Mouse (Mus musculus): Measurements from ENCODE around the gene Gm6526. TPM values are rescaled to one million over a fixed set of nuclear protein-coding genes. Genes with fewer than 3 reads are reported as not detected.
"Not testable (repeated sequence)": the region's sequence is repeated elsewhere in the genome, so short reads cannot be mapped to it uniquely, and the experiment has no call there.

Gm6526 gene
- not detected for polyA plus RNA-seq (2017; shearing (Covaris generic))

DNA sequence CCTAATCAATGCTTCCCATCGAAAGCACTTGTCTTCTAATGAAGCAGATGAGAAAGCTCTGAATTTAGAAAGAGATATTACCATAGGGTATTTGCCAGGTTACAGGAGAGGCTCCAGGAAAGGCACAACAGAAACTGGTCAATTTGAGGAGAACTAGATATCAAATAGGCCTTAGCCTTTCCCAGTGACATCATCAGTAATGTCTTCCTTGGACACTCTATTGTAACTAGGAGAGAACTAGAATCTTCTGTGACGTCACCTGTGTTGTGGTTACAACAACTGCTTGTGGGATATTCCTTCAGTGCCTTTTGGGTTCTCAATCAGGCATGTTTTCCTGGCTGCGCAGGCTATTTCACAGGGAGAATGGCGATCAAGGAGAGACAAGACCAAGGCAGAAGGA is at the start of gene Gm6526:
TSS of gene Gm6526 (plus strand) at position 301 of the 400 bp plus-strand sequence.
- not testable (repeated sequence) for ATAC-seq

DNA sequence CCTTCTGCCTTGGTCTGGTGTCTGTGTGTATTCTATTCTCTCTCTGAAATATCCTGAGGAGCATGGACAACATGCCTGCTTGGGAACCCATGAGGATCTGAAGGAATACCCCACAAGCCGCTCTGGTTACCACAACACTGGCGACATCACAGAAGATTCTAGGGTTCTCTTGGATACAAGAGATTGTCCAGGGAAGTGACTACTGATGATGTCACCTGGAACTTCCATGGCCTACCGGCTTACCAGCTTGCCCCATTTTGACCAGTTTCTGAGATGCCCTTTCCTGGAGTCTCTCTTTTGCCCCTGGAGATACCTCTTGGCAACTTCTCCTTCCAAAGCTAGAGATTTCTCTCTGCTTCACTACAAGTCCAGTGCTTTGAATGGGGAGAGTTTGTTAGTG is 20.3 kb upstream of the Gm6526 start, which contains the start of gene Gm16506:
TSS of gene Gm16506 (minus strand) at position 101 of the 400 bp plus-strand sequence.
- not testable (repeated sequence) for ATAC-seq

DNA sequence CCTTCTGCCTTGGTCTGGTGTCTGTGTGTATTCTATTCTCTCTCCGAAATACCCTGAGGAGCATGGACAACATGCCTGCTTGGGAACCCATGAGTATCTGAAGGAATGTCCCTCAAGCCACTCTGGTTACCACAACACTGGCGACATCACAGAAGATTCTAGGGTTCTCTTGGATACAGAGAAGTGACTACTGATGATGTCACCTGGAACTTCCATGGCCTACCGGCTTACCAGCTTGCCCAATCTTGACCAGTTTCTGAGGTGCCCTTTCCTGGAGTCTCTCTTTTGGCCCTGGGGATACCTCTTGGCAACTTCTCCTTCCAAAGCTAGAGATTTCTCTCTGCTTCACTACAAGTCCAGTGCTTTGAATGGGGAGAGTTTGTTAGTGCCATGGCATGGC is 37.0 kb downstream of the Gm6526 start, which contains the start of gene Gm8180:
TSS of gene Gm8180 (minus strand) at position 101 of the 400 bp plus-strand sequence.
- not testable (repeated sequence) for ATAC-seq

DNA sequence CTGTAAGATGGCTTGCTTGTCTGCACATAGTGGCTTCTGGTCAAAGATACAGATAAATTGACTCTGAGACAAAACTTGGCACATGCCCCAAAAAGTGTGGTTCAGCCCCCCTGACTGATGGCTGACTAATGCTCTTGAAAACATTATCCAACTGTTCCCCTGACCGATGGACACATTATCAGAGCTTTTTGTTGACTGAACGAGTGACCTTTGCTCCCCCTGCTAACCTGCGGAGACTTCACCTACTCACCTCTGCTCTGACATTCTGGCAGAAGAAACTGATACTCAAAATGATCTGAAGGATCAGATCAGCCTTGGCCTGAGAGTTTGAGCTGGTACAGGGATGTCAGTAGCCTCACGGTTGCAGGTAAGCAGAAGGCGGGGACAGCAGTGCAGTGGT is 46.1 kb downstream of the Gm6526 start:
- not testable (repeated sequence) for ATAC-seq

DNA sequence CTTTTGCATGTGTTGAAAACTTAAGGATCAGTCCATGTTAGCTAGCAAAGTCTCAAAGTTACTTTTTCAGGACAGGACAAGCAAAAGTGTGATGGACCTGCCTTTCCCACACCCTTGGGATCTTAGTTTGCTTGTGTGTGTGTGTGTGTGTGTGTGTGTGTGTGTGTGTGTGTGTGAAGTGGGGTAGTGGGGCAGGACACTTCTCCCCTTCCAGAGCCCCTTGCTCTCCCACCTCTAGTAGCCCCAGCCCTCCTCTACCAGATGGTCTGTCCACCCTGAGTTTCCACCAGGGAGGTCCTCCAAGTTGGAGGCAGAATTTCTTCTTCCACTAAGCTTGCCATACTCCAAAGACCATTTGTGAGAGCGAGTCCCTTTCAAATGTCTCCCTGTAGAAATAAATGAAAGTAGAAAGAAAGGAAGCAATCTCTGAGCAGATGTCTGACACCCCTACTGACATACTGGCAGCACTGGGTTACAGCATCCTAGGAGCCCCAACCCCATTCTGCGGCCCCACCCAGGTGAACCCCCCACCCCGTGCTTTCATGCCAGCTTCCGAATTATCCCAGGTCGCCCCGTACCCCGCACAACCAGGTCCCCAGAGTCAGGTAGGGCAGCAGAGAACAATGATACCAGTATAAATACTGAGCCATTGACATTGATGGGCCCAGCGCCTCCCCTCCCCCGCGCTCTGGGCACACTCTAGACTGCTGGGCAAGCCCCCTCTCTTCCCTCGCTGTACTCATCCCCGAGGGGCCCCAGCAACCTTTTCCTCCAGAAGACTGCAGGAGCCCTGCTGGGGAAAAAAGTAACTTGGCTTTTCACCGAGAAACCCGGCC is 48.6 kb downstream of the Gm6526 start:
- ATAC-seq: no peak

DNA sequence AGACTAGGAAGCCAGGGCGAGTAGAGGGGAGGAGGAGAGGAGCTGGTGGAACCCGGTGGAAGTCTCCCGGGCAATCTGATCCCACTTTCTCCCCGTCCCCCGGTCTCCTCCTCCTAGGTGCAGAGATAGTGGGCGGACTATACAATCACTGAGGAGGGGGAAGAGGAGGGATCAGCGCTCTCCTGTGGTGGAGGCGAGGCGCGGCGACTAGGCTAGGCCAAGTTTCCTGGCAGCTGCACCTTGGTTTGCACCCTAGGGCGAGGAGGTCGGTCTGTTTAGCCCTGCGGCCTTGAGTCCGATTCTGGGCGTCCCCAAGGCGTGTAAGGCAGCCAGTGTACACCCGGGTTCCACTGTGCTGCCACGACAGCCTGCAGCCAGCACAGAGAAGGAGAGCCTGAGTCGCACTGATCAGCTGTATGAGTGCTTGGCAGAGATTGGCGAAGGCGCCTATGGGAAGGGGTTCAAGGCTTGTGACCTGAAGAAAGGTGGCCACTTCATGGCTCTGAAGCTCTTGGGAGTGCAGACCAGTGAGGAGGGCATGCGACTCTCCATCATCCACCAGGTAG is 49.3 kb downstream of the Gm6526 start:
- ATAC-seq: not testable (repeated sequence)

DNA sequence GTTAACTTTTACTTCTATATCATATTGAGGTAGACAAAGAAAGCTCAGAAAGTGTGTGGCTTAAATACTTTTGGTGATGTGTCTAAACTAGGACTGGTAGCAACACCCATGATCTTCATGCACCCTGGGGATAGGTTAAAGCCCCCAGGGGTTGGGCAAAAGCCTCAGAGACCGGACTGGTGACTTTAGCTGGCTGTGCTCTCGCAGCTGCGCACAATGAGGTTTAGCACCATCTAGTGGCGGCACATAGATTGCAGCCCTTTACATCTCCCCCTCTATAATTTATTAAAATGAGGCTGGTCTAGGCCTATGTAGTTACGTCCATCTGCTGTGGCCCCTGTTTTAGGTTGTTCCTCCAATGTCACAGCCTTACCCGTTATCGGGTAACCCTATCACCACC is 56.8 kb downstream of the Gm6526 start:
- ATAC-seq: not testable (repeated sequence)

Other genes starting within 250 kb of the Gm6526 start
- gene Gm5799, start 204.3 kb upstream of the Gm6526 start, polyA plus RNA-seq (2017; shearing (Covaris generic)): not detected
- not detected for gene Gm17654, start 168.7 kb upstream of the Gm6526 start, polyA plus RNA-seq (2017; shearing (Covaris generic))
- not detected for gene Gm10375, start 139.9 kb upstream of the Gm6526 start, polyA plus RNA-seq (2017; shearing (Covaris generic))
- gene Gm8165, start 70.7 kb upstream of the Gm6526 start, polyA plus RNA-seq (2017; shearing (Covaris generic)): not detected
- gene Gm7324, start 50.0 kb upstream of the Gm6526 start, polyA plus RNA-seq (2017; shearing (Covaris generic)): 1 to 10 TPM in 1 of 2 experiments, under 1 TPM in 1; 0.68 to 3.3 TPM
- gene Gm16506, start 20.4 kb upstream of the Gm6526 start, polyA plus RNA-seq (2017; shearing (Covaris generic)): not detected
- gene Gm8180, start 36.9 kb downstream of the Gm6526 start, polyA plus RNA-seq (2017; shearing (Covaris generic)): not detected
- not detected for gene Ear1, start 127.7 kb downstream of the Gm6526 start, polyA plus RNA-seq (2017; shearing (Covaris generic))
- gene Ear10, start 175.7 kb downstream of the Gm6526 start, polyA plus RNA-seq (2017; shearing (Covaris generic)): not detected
- under 1 TPM in 1 of 2 experiments, not detected in 1; 0.15 TPM for gene Gm8113, start 177.5 kb downstream of the Gm6526 start, polyA plus RNA-seq (2017; shearing (Covaris generic))
- not detected for gene Ang5, start 209.2 kb downstream of the Gm6526 start, polyA plus RNA-seq (2017; shearing (Covaris generic))

Measured in CD4-positive, CD25-positive, alpha-beta regulatory T cell, adult 4 months (primary cell).